8 mouse cellular contexts compared by ENCODE assay signal in the genomic region with DNA sequence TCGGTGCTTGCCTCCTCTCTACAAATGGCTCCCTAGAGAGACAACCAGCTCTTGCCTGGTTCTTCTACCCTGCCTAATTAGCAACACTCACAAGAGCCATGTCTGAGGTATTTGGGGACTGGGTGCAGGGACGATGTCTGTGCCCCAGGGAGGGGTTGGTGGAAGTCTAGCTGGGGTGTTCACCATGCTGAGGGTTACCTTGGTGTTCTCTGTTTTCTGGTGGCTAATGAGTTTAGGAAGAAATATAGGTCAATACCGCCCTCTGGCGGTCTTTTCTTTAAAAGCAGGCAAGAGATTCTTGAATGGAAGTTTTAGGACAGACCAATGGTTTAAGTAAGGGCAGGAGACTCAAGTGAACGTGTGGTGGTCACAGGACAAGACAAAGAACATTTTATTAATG. TPM values are rescaled to one million over a fixed set of nuclear protein-coding genes. Genes with fewer than 3 reads are reported as not detected.
DNase-seq lines count a peak whose midpoint lies in the region; ATAC-seq and TF ChIP-seq lines count a peak whose summit lies in the region.
"Had no signal": no experiment of that assay in that cellular context is flagged by ENCODE, and none has a peak within 500 bp of the region (broad histone marks: within the 10 kb centered on the region; RNA-seq: fewer than 3 reads in every experiment).

No protein-coding gene starts in this region.

- WGBS in kidney, postnatal 0 days: 20% methylated on average over 5 of the region's 5 CpGs
- 19% methylated on average over 5 of the region's 5 CpGs for WGBS in lung, adult 2 months

- H3K9ac ChIP-seq in kidney, postnatal 0 days (ENCODE audit: low read depth, low read length): no peak overlapping the region
- H3K9ac ChIP-seq: heart, embryonic 15.5 days had no signal

- TF ChIP-seq POLR2A in lung, adult 2 months (IDR thresholded peaks at IDR 0.05; ENCODE audit: borderline replicate concordance, extremely low read depth, low read depth, low read length): no peak

- no peak overlapping the region for H3K4me3 ChIP-seq in kidney, postnatal 0 days (replicated peaks; ENCODE audit: low read depth, low read length)
- H3K4me3 ChIP-seq in lung, adult 2 months (replicated peaks; ENCODE audit: extremely low read depth, low read depth, low read length): no peak overlapping the region
- H3K4me3 ChIP-seq: heart, embryonic 15.5 days had no signal

- no peak overlapping the region for H3K4me2 ChIP-seq in kidney, postnatal 0 days (ENCODE audit: low read length)
- H3K4me2 ChIP-seq: heart, embryonic 15.5 days had no signal

- TF ChIP-seq CTCF in kidney, postnatal 0 days (IDR thresholded peaks at IDR 0.05; ENCODE audit: low read depth): peak; percentile 78
- TF ChIP-seq CTCF in lung, adult 2 months (IDR thresholded peaks at IDR 0.05; ENCODE audit: insufficient read depth, low read length): no peak

- 0 out of 2 replicates have a peak, but pooled peaks have one; percentile 62 for ATAC-seq in cerebellum, adult (ENCODE audit: insufficient number of reproducible peaks, low FRiP score, low TSS enrichment)
- ATAC-seq in kidney, postnatal 0 days (replicated peaks; ENCODE audit: low FRiP score, low read depth): no peak; the same call in 1 of the 2 replicates

- DNase-seq in B cell, adult 2 months: peak; percentile 67 to 69
- DNase-seq in ES-CJ7 (ENCODE audit: low read depth, low spot score): peak; percentile 58
- peak; percentile 77 for DNase-seq in forelimb bud, embryonic 11.5 days (ENCODE audit: low read depth, low spot score)
- peak; percentile 81 for DNase-seq in kidney, postnatal 0 days (ENCODE audit: low spot score)
- peak; percentile 27 for DNase-seq in lung, adult 2 months
- DNase-seq in retina, postnatal 1 day: peak; percentile 79

- H3K27me3 ChIP-seq in kidney, postnatal 0 days (ENCODE audit: insufficient read depth, low read length): no peaks in the 10 kb centered on the region
- H3K27me3 ChIP-seq: heart, embryonic 15.5 days had no signal

- no peaks in the 10 kb centered on the region for H3K36me3 ChIP-seq in kidney, postnatal 0 days (ENCODE audit: insufficient read depth, low read length)
- H3K36me3 ChIP-seq: heart, embryonic 15.5 days had no signal

- no peaks in the 10 kb centered on the region for H3K4me1 ChIP-seq in kidney, postnatal 0 days (replicated peaks; ENCODE audit: insufficient read depth, low read length)
- H3K4me1 ChIP-seq in lung, adult 2 months (ENCODE audit: control insufficient read depth, insufficient read depth, low read length): no peaks in the 10 kb centered on the region
- H3K4me1 ChIP-seq: heart, embryonic 15.5 days had no signal

- H3K27ac ChIP-seq in kidney, postnatal 0 days: no peak overlapping the region
- H3K27ac ChIP-seq: heart, embryonic 15.5 days had no signal

- H3K9me3 ChIP-seq in kidney, postnatal 0 days (replicated peaks; ENCODE audit: low read length): no peaks in the 10 kb centered on the region
- H3K9me3 ChIP-seq: heart, embryonic 15.5 days had no signal

RNA-seq across cellular contexts. Expression of a gene that starts 5.0 kb away (rescaled TPM):
- 28.0 and 30.2 TPM in 2 replicates for polyA plus RNA-seq in kidney, postnatal 0 days (2015; fragmentation: Nextera tagmentation; extraction: Ambion mirVana)
- 0.07 TPM in 1 of 2 replicates, not detected in the other for polyA plus RNA-seq in lung, adult 2 months (2012; rRNA removed)
- polyA plus RNA-seq: heart, embryonic 15.5 days had no signal

Comparison
In these comparisons a context has a peak if more than half of its experiments do, and no peak if none do; other contexts are left out.
1. DNase-seq: peak in every context shown above with its lines; median percentile 81 in kidney, postnatal 0 days; 79 in retina, postnatal 1 day; 77 in forelimb bud, embryonic 11.5 days; 68 in B cell, adult 2 months; 58 in ES-CJ7; 27 in lung, adult 2 months.
2. RNA of a gene that starts 5.0 kb away (polyA plus RNA-seq): 28.0 to 30.2 TPM in kidney, postnatal 0 days; 0.07 TPM in lung, adult 2 months; every median in the first group is over 10 times any median in the second.